Mouse (Mus musculus): ENCODE data around the gene Gm10570.

- TF ChIP-seq POLR2A (IDR thresholded peaks at IDR 0.05; ENCODE audit: borderline replicate concordance, insufficient read depth, low read length) (no peak), CTCF (IDR thresholded peaks at IDR 0.05; ENCODE audit: borderline replicate concordance, insufficient read depth, low read depth, low read length) (no peak)
Measured at GRCm38 (mm10) chr4:130283826-130284225, 24.6 kb downstream of the Gm10570 start.
